Mouse (Mus musculus) heart, postnatal 36 days (tissue): ENCODE measurements around the gene Notch1. TPM values are rescaled to one million over a fixed set of nuclear protein-coding genes. Genes with fewer than 3 reads are reported as not detected.

Source experiments
- DNase-seq, 2 experiments: peaks; one replicate each; pipeline ENCODE4 v3.0.0; 2021 to 2022
- intact Hi-C: fragments of 180-260 bp; cut with DNase I; formaldehyde crosslinking; loops from one replicate; pipeline ENCODE4 v1.15.1; 2025
- total RNA-seq, 2 experiments: library from RNA; stranded (reverse); gene quantifications; 2 replicates each; pipeline ENCODE4 v1.2.3; 2021

The Notch1 gene
- total RNA-seq, 2 experiments from 2014 or later, result 29.5 to 34.0 TPM

GRCm38 (mm10) chr2:26502299-26502862 is 14.1 kb downstream of the Notch1 start:
- intact Hi-C loops, result loop anchor here (5.0 kb wide), 1 partner anchor 55 kb away; the partner anchor contains the start of gene Sec16a
- DNase-seq, result peak; percentile 68 to 78

GRCm38 (mm10) chr2:26501651-26502141 is 14.8 kb downstream of the Notch1 start:
- intact Hi-C loops, result loop anchor here (5.0 kb wide), 1 partner anchor 54 kb away; the partner anchor contains the start of gene Sec16a
- peak in 1 of 2 experiments; percentile 46 for DNase-seq

- intact Hi-C loops, result loop anchor here (5.0 kb wide), 1 partner anchor 53 kb away; the partner anchor contains the start of gene Sec16a
- no peak for DNase-seq
These were observed 15.7 kb downstream of the Notch1 start for GRCm38 (mm10) chr2:26500599-26501370.

GRCm38 (mm10) chr2:26500027-26500598 is 16.4 kb downstream of the Notch1 start:
- no peak for DNase-seq
- intact Hi-C loops, result loop anchor here (5.0 kb wide), 1 partner anchor 53 kb away; the partner anchor contains the start of gene Sec16a

- intact Hi-C loops, result no loop called here
- DNase-seq, result no peak
These were observed 17.8 kb downstream of the Notch1 start for GRCm38 (mm10) chr2:26498694-26499093.

- DNase-seq, result peak in 1 of 2 experiments; percentile 67
- intact Hi-C loops, result no loop called here
These were observed 18.5 kb downstream of the Notch1 start for GRCm38 (mm10) chr2:26497861-26498533.

GRCm38 (mm10) chr2:26496451-26496850 is 20.0 kb downstream of the Notch1 start:
- intact Hi-C loops, result no loop called here
- DNase-seq, result no peak

- intact Hi-C loops, result no loop called here
- DNase-seq, result no peak
These were observed 20.8 kb downstream of the Notch1 start for GRCm38 (mm10) chr2:26495701-26496100.

GRCm38 (mm10) chr2:26494991-26495390 is 21.5 kb downstream of the Notch1 start:
- no peak for DNase-seq
- intact Hi-C loops, result no loop called here

GRCm38 (mm10) chr2:26494396-26494795 is 22.1 kb downstream of the Notch1 start:
- intact Hi-C loops, result no loop called here
- no peak for DNase-seq

GRCm38 (mm10) chr2:26493021-26493781 is 23.3 kb downstream of the Notch1 start:
- intact Hi-C loops, result no loop called here

GRCm38 (mm10) chr2:26490760-26491301 is 25.6 kb downstream of the Notch1 start:
- peak in 1 of 2 experiments; percentile 39 for DNase-seq
- intact Hi-C loops, result no loop called here

More at GRCm38 (mm10) chr2:26493021-26493781, 23.3 kb downstream of the Notch1 start:
- peak in 1 of 2 experiments; percentile 42 for DNase-seq

- DNase-seq, result no peak
- intact Hi-C loops, result no loop called here
These were observed 27.8 kb downstream of the Notch1 start for GRCm38 (mm10) chr2:26488535-26489135.

GRCm38 (mm10) chr2:26487322-26488021 is 29.0 kb downstream of the Notch1 start:
- DNase-seq, result peak in 1 of 2 experiments; percentile 36
- intact Hi-C loops, result loop anchor here (1.0 kb wide), 1 partner anchor 12 kb away; no protein-coding TSS in a partner anchor

- DNase-seq, result no peak
- intact Hi-C loops, result loop anchor here (1.0 kb wide), 1 partner anchor 12 kb away; no protein-coding TSS in a partner anchor
These were observed 29.6 kb downstream of the Notch1 start for GRCm38 (mm10) chr2:26486835-26487321.

GRCm38 (mm10) chr2:26486264-26486810 is 30.1 kb downstream of the Notch1 start:
- DNase-seq, result no peak
- intact Hi-C loops, result no loop called here

GRCm38 (mm10) chr2:26485710-26486109 is 30.8 kb downstream of the Notch1 start:
- intact Hi-C loops, result no loop called here

GRCm38 (mm10) chr2:26485278-26485677 is 31.2 kb downstream of the Notch1 start:
- intact Hi-C loops, result no loop called here
- DNase-seq, result no peak

More at GRCm38 (mm10) chr2:26485710-26486109, 30.8 kb downstream of the Notch1 start:
- no peak for DNase-seq
